Mouse (Mus musculus): ENCODE results near the gene Pgf.

GRCm38 (mm10) chr12:85146355-85146754 lies 31.2 kb downstream of the Pgf start:
- no peak for TF ChIP-seq CTCF (IDR thresholded peaks at IDR 0.05; ENCODE audit: low read depth)
- TF ChIP-seq EP300 (IDR thresholded peaks at IDR 0.05; ENCODE audit: low read depth), result no peak
